Mouse (Mus musculus) limb, embryonic 13.5 days (tissue): ENCODE data around the gene Gbp7. TPM values are rescaled to one million over a fixed set of nuclear protein-coding genes. Genes with fewer than 3 reads are reported as not detected.
"Not testable (repeated sequence)": the region's sequence is repeated elsewhere in the genome, so short reads cannot be mapped to it uniquely, and the experiment has no call there.

Experiments used
- ATAC-seq: fragments of 200-750 bp; cut with Nextera tagmentation; 2 replicates; pipeline ENCODE4 v1.8.0; 2017; ENCODE audit warnings: low read depth, moderate number of reproducible peaks, moderate TSS enrichment; ENCODE audit not compliant: low FRiP score
- H3K27ac ChIP-seq: fragments of 300-500 bp; sonication (generic); 2 replicates; pipeline ENCODE4 v1.5.1; 2015; ENCODE audit warnings: inconsistent platforms, mild to moderate bottlenecking, moderate library complexity
- H3K27me3 ChIP-seq: fragments of 300-500 bp; sonication (generic); 2 replicates; pipeline ENCODE4 v1.6.1; 2015; ENCODE audit warnings: mild to moderate bottlenecking, inconsistent platforms
- H3K36me3 ChIP-seq: fragments of 300-500 bp; sonication (generic); 2 replicates; pipeline ENCODE4 v1.6.1; 2015; ENCODE audit warnings: inconsistent platforms, mild to moderate bottlenecking, moderate library complexity
- H3K4me1 ChIP-seq: fragments of 300-500 bp; sonication (generic); 2 replicates; pipeline ENCODE4 v1.6.1; 2015; ENCODE audit warnings: inconsistent platforms
- H3K4me2 ChIP-seq: fragments of 300-500 bp; sonication (generic); replicated peaks from 2 replicates; pipeline ENCODE4 v1.6.1; 2015; ENCODE audit warnings: inconsistent platforms, mild to moderate bottlenecking, moderate library complexity
- H3K4me3 ChIP-seq: fragments of 300-500 bp; sonication (generic); 2 replicates; pipeline ENCODE4 v1.5.1; 2015; ENCODE audit warnings: moderate library complexity, mild to moderate bottlenecking, inconsistent platforms
- H3K9ac ChIP-seq: fragments of 300-500 bp; sonication (generic); 2 replicates; pipeline ENCODE4 v1.6.1; 2015; ENCODE audit warnings: mild to moderate bottlenecking, inconsistent platforms
- H3K9me3 ChIP-seq: fragments of 300-500 bp; sonication (generic); 2 replicates; pipeline ENCODE4 v1.6.1; 2016; ENCODE audit warnings: inconsistent platforms
- WGBS: fragments of 180-500 bp; shearing (Covaris S2); methylation state at CpG from one replicate; pipeline ENCODE4 v1.1.7; 2015; 5-methylcytosine and 5-hydroxymethylcytosine counted together
- polyA plus RNA-seq: library from polyadenylated mRNA; unstranded; fragments of >200 nt; fragmentation: Nextera tagmentation; extraction: Ambion mirVana; gene quantifications from 2 replicates; pipeline ENCODE4 v1.2.1, GENCODE M21; 2015

Gene Gbp7
- polyA plus RNA-seq, 1 experiment from 2014 or later, result 1.7 TPM

- H3K4me1 ChIP-seq, result 0 out of 2 replicates have a peak, but pooled peaks cover 2% of the 10 kb centered on the region
- 87% methylated on average over 3 of the region's 3 CpGs for WGBS
- no peak overlapping the region for H3K4me2 ChIP-seq
- no peak overlapping the region for H3K9ac ChIP-seq
- H3K36me3 ChIP-seq, result no peaks in the 10 kb centered on the region
- no peak overlapping the region for H3K4me3 ChIP-seq
- H3K27me3 ChIP-seq, result 0 out of 2 replicates have a peak, but pooled peaks cover 19% of the 10 kb centered on the region
- ATAC-seq, result no peak
- no peaks in the 10 kb centered on the region for H3K9me3 ChIP-seq
- no peak overlapping the region for H3K27ac ChIP-seq
These were observed 3.0 kb downstream of the Gbp7 start for GRCm38 (mm10) chr3:142533185-142533584.

GRCm38 (mm10) chr3:142535667-142536066, 5.5 kb downstream of the Gbp7 start:
- 57% methylated on average over 1 of the region's 1 CpGs for WGBS
- H3K9ac ChIP-seq, result no peak overlapping the region
- no peaks in the 10 kb centered on the region for H3K9me3 ChIP-seq
- no peaks in the 10 kb centered on the region for H3K36me3 ChIP-seq
- 0 out of 2 replicates have a peak, but pooled peaks cover 2% of the 10 kb centered on the region for H3K4me1 ChIP-seq
- ATAC-seq, result no peak
- H3K27ac ChIP-seq, result no peak overlapping the region
- H3K27me3 ChIP-seq, result 0 out of 2 replicates have a peak, but pooled peaks cover 12% of the 10 kb centered on the region
- H3K4me3 ChIP-seq, result no peak overlapping the region
- no peak overlapping the region for H3K4me2 ChIP-seq

- no peak overlapping the region for H3K4me2 ChIP-seq
- H3K4me3 ChIP-seq, result no peak overlapping the region
- 86% methylated on average over 6 of the region's 6 CpGs for WGBS
- no peaks in the 10 kb centered on the region for H3K9me3 ChIP-seq
- H3K27ac ChIP-seq, result no peak overlapping the region
- H3K36me3 ChIP-seq, result no peaks in the 10 kb centered on the region
- no peaks in the 10 kb centered on the region for H3K27me3 ChIP-seq
- H3K4me1 ChIP-seq, result no peaks in the 10 kb centered on the region
- H3K9ac ChIP-seq, result no peak overlapping the region
- no peak for ATAC-seq
These were observed 11.2 kb downstream of the Gbp7 start for GRCm38 (mm10) chr3:142541391-142541790.

DNA sequence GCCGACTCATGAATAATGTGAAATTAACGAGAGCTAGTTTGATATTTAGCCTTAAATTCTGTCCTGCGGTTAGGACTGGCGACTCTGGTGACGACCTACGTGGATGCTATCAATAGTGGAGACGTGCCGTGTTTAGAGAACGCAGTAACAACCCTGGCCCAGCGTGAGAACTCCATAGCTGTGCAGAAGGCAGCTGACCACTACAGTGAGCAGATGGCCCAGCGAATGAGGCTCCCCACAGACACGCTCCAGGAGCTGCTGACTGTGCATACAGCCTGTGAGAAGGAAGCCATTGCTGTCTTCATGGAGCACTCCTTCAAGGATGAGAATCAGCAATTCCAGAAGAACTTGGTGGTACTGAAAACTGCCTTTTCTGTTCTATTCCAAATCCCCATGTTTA, 12.6 kb downstream of the Gbp7 start:
- not testable (repeated sequence) for H3K4me1 ChIP-seq, H3K36me3 ChIP-seq, H3K9ac ChIP-seq, H3K4me3 ChIP-seq, H3K9me3 ChIP-seq, H3K27ac ChIP-seq, H3K27me3 ChIP-seq, ATAC-seq, H3K4me2 ChIP-seq
- WGBS, result 80% methylated on average over 12 of the region's 12 CpGs

DNA sequence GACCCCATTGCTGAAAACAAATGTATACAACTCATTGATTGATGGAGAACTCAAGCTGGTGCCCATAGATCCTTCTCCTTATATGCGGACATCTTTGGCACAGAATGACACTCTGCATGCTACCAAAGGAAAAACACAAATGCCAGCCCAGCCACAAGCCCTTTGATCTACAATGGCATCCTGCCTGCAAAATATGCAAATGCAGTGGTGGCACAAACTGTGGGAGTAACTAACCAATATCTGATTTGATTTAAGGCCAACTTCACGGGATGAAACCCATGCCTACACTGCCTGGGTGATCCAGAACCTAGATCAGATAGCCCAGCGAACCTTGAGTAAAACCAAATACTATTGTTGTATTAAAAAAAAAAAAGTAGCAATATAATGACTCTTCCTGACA, 16.5 kb downstream of the Gbp7 start:
- Histone ChIP-seq H3K4me1 (no peaks in the 10 kb centered on the region), H3K9ac (no peak overlapping the region), H3K36me3 (no peaks in the 10 kb centered on the region), H3K27ac (no peak overlapping the region), H3K4me3 (no peak overlapping the region), H3K9me3 (no peaks in the 10 kb centered on the region), H3K27me3 (no peaks in the 10 kb centered on the region), H3K4me2 (no peak overlapping the region)
- 83% methylated on average over 3 of the region's 3 CpGs for WGBS
- ATAC-seq, result no peak

DNA sequence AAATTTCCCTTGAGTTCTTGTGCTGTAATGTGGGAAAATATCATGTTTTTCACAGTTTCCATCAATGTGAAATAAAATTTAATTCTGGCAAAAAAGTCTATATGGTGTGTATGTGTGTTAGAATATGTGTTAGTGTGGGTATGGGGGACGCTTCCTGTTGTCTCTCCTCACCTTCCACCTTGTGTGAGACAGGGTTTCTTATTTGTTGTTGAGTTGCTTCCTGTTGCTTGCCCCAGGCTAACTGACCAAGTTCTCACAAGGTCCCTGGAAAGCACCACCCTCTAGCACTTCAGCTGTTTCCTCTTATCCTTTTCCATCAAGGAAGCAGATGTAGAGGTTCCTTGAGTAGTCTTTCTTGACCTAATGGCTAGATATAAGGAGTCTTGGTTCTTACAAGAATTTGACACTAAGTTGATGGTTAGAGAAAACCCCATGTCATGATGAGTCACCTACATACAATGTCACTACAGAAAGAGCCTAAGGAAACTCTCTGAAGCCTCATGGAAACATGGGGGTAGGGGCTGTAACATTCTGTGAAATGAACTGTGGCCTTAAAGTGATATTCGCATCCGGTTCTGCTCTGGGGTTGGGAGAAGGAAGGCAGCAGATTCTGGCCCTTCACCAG, 20.0 kb downstream of the Gbp7 start:
- H3K4me3 ChIP-seq, result no peak overlapping the region
- WGBS, result 81% methylated on average over 3 of the region's 3 CpGs
- no peaks in the 10 kb centered on the region for H3K9me3 ChIP-seq
- no peaks in the 10 kb centered on the region for H3K4me1 ChIP-seq
- H3K36me3 ChIP-seq, result no peaks in the 10 kb centered on the region
- no peak overlapping the region for H3K9ac ChIP-seq
- ATAC-seq, result no peak
- no peak overlapping the region for H3K27ac ChIP-seq
- no peak overlapping the region for H3K4me2 ChIP-seq
- no peaks in the 10 kb centered on the region for H3K27me3 ChIP-seq

DNA sequence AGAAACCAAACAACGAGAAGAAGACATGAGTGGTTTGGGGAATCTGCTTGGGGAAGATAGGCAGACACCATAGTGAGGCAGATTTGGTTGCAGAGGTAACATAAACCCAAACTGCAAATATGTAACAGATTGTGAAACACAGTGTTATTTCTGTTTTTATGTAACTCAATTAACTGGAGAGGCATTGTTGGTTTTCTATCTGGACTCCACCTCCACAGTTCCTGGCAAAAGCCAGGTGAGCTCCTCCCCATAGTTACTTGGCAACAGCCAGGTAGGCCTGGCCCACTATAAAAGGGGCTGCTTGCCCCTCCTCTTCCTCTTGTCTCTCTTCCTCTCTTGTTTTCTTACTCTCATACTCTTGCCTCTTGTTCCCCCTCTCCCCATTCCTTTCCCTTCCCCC, 24.5 kb downstream of the Gbp7 start:
- WGBS, result 80% methylated on average over 1 of the region's 1 CpGs
- no peak overlapping the region for H3K4me2 ChIP-seq

GRCm38 (mm10) chr3:142555623-142556022, 25.5 kb downstream of the Gbp7 start:
- Histone ChIP-seq H3K27me3 (no peaks in the 10 kb centered on the region), H3K36me3 (no peaks in the 10 kb centered on the region), H3K27ac (no peak overlapping the region), H3K4me2 (no peak overlapping the region), H3K4me3 (no peak overlapping the region), H3K9ac (no peak overlapping the region), H3K9me3 (no peaks in the 10 kb centered on the region), H3K4me1 (peaks cover 3% of the 10 kb centered on the region; the same call in 1 of the 2 replicates)
- WGBS, result 86% methylated on average over 11 of the region's 11 CpGs
- ATAC-seq, result no peak

More for the DNA sequence above, 24.5 kb downstream of the Gbp7 start:
- no peak for ATAC-seq
- H3K36me3 ChIP-seq, result no peaks in the 10 kb centered on the region
- H3K27ac ChIP-seq, result no peak overlapping the region
- H3K9me3 ChIP-seq, result no peaks in the 10 kb centered on the region
- no peaks in the 10 kb centered on the region for H3K4me1 ChIP-seq
- no peak overlapping the region for H3K4me3 ChIP-seq
- no peaks in the 10 kb centered on the region for H3K27me3 ChIP-seq
- no peak overlapping the region for H3K9ac ChIP-seq

DNA sequence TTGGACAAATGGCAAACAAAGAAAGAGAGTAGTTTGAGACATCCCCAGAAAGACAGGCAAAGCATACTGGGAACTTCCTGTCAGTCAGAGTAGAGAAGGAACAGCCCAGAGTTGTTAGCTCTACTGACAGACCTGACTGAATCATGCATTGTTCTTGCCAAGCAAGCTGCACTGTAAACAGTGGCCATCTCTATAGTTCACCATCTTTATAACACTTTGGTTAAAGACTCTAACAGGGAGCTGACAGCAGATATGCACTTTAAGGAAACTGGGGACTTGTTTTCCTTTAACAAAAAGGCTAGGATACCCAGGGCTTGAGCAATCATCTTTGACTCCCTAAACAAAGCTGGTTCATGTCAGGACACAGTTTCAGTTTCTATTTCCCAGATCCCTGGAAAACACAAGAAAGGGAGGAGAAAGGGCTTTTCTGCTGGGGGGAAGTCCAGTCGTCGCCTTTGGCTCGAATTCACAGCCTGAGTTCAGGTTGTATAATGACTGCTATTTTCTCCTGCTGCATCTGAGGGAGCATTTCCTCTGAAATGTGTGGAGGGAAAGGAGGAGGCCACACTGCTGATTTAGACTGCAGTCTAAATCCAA, 29.6 kb downstream of the Gbp7 start, which contains the start of gene Gbp3:
Gene Gbp3 (plus strand): TSS at position 395 of the 597 bp plus-strand sequence.
- Histone ChIP-seq H3K36me3 (no peaks in the 10 kb centered on the region), H3K27ac (no peak within 1 kb of the TSS), H3K9ac (peak within 1 kb of the TSS; percentile 31), H3K27me3 (no peaks in the 10 kb centered on the region), H3K4me3 (peak within 1 kb of the TSS; percentile 38), H3K4me2 (peak within 1 kb of the TSS; percentile 63), H3K9me3 (no peaks in the 10 kb centered on the region), H3K4me1 (peaks cover 3% of the 10 kb centered on the region; the same call in 1 of the 2 replicates)
- WGBS, result 34% methylated on average over 3 of the region's 3 CpGs
- ATAC-seq, result no peak

GRCm38 (mm10) chr3:142560296-142560948, 30.3 kb downstream of the Gbp7 start:
- H3K4me3 ChIP-seq, result peak overlapping the region; percentile 38
- H3K27ac ChIP-seq, result no peak overlapping the region
- no peaks in the 10 kb centered on the region for H3K36me3 ChIP-seq
- H3K9ac ChIP-seq, result peak overlapping the region; percentile 31
- WGBS, result 9% methylated on average over 12 of the region's 12 CpGs
- no peaks in the 10 kb centered on the region for H3K27me3 ChIP-seq
- H3K9me3 ChIP-seq, result no peaks in the 10 kb centered on the region
- peaks cover 3% of the 10 kb centered on the region; the same call in 1 of the 2 replicates for H3K4me1 ChIP-seq
- peak; percentile 69 for ATAC-seq
- peak overlapping the region; percentile 63 for H3K4me2 ChIP-seq

- H3K27me3 ChIP-seq, result no peaks in the 10 kb centered on the region
- no peak overlapping the region for H3K27ac ChIP-seq
- no peak overlapping the region for H3K4me2 ChIP-seq
- no peak overlapping the region for H3K9ac ChIP-seq
- H3K4me1 ChIP-seq, result peaks cover 3% of the 10 kb centered on the region; the same call in 1 of the 2 replicates
- no peak for ATAC-seq
- no peak overlapping the region for H3K4me3 ChIP-seq
- no peaks in the 10 kb centered on the region for H3K36me3 ChIP-seq
- no peaks in the 10 kb centered on the region for H3K9me3 ChIP-seq
- WGBS, result 88% methylated on average over 14 of the region's 14 CpGs
These were observed 31.0 kb downstream of the Gbp7 start for GRCm38 (mm10) chr3:142561045-142561646.

GRCm38 (mm10) chr3:142561666-142562065, 31.5 kb downstream of the Gbp7 start:
- Histone ChIP-seq H3K4me1 (peaks cover 3% of the 10 kb centered on the region; the same call in 1 of the 2 replicates), H3K9me3 (no peaks in the 10 kb centered on the region), H3K4me2 (no peak overlapping the region), H3K27me3 (no peaks in the 10 kb centered on the region), H3K27ac (no peak overlapping the region), H3K36me3 (no peaks in the 10 kb centered on the region), H3K4me3 (no peak overlapping the region), H3K9ac (no peak overlapping the region)
- ATAC-seq, result no peak
- WGBS, result 80% methylated on average over 7 of the region's 7 CpGs
